Mouse (Mus musculus) forebrain, embryonic 12.5 days (tissue): ENCODE measurements around the gene BC024978. TPM values are rescaled to one million over a fixed set of nuclear protein-coding genes. Genes with fewer than 3 reads are reported as not detected.

Experiments used
- ATAC-seq: fragments of 200-750 bp; cut with Nextera tagmentation; 2 replicates; pipeline ENCODE4 v1.8.0; 2017; ENCODE audit warnings: moderate TSS enrichment; ENCODE audit not compliant: low FRiP score
- H3K27ac ChIP-seq: fragments of 300-500 bp; sonication (generic); 2 replicates; pipeline ENCODE4 v1.5.1; 2016; ENCODE audit warnings: mild to moderate bottlenecking
- H3K27me3 ChIP-seq: fragments of 300-500 bp; sonication (generic); 2 replicates; pipeline ENCODE4 v1.6.1; 2016; ENCODE audit warnings: mild to moderate bottlenecking
- H3K36me3 ChIP-seq: fragments of 300-500 bp; sonication (generic); replicated peaks from 2 replicates; pipeline ENCODE4 v1.6.1; 2016; ENCODE audit warnings: mild to moderate bottlenecking
- H3K4me1 ChIP-seq: fragments of 300-500 bp; sonication (generic); 2 replicates; pipeline ENCODE4 v1.6.1; 2016
- H3K4me2 ChIP-seq: fragments of 300-500 bp; sonication (generic); 2 replicates; pipeline ENCODE4 v1.6.1; 2016; ENCODE audit warnings: mild to moderate bottlenecking, moderate library complexity
- H3K4me3 ChIP-seq: fragments of 300-500 bp; sonication (generic); replicated peaks from 2 replicates; pipeline ENCODE4 v1.5.1; 2016; ENCODE audit warnings: mild to moderate bottlenecking
- H3K9ac ChIP-seq: fragments of 300-500 bp; sonication (generic); 2 replicates; pipeline ENCODE4 v1.6.1; 2016; ENCODE audit warnings: mild to moderate bottlenecking
- H3K9me3 ChIP-seq: fragments of 300-500 bp; sonication (generic); 2 replicates; pipeline ENCODE4 v1.6.1; 2016
- WGBS: fragments of 180-500 bp; shearing (Covaris S2); methylation state at CpG from one replicate; pipeline ENCODE4 v1.1.7; 2016; 5-methylcytosine and 5-hydroxymethylcytosine counted together
- polyA plus RNA-seq: library from polyadenylated mRNA; unstranded; fragments of >200 nt; fragmentation: Nextera tagmentation; extraction: Ambion mirVana; gene quantifications from 2 replicates; pipeline ENCODE4 v1.2.1, GENCODE M21; 2016

The BC024978 gene
- polyA plus RNA-seq: 3.9 and 4.1 TPM in 2 replicates

GRCm38 (mm10) chr7:27195681-27196611, at the start of gene BC024978, which contains the start of gene Snrpa:
Gene BC024978 (plus strand): TSS chr7:27195781.
Gene Snrpa (minus strand): TSS chr7:27196271.
- Histone ChIP-seq H3K4me1 (peaks cover 25% of the 10 kb centered on the region), H3K9ac (peak within 1 kb of the TSS; percentile 82), H3K9me3 (no peaks in the 10 kb centered on the region), H3K36me3 (peaks cover 39% of the 10 kb centered on the region), H3K4me2 (peak within 1 kb of the TSS; percentile 95), H3K27me3 (no peaks in the 10 kb centered on the region), H3K27ac (peak within 1 kb of the TSS; percentile 98), H3K4me3 (peak within 1 kb of the TSS; percentile 83)
- 1% methylated on average over 63 of the region's 64 CpGs for WGBS
- ATAC-seq: peak; percentile 99

DNA sequence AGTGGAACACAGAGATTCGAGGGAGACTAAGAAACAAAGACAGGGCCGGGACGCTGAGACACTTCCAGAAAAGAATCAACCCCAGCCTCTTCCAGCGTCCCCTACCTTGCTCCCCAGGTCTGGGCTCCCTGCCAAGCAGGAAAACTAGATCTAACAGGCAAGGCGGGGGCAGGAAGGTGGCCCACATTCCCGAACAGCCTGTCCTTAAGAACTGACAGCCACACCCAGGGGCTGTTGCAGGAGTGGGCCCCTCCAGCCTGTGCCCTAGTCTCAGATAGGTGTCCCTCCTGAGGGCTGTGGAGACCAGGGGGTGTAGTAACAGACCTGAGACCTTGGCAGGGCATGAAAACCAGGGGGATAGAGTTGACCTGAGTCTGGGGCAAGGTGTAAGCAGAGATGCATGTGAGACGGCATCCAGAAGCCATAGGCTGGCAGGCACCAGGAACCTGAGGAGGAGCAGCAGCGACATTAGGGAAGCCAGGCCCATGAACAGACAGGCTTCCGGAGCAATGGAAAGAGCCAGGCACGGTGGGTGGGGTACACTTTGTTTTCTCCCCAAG, 42.3 kb upstream of the BC024978 start, which contains the start of gene Cyp2t4:
TSS of gene Cyp2t4 (plus strand) at position 510 of the 560 bp plus-strand sequence.
- no peaks in the 10 kb centered on the region for H3K9me3 ChIP-seq
- 73% methylated on average over 10 of the region's 10 CpGs for WGBS
- H3K9ac ChIP-seq: no peak within 1 kb of the TSS
- H3K4me1 ChIP-seq: no peaks in the 10 kb centered on the region
- no peak within 1 kb of the TSS for H3K27ac ChIP-seq
- H3K36me3 ChIP-seq: peaks cover 13% of the 10 kb centered on the region
- no peaks in the 10 kb centered on the region for H3K27me3 ChIP-seq
- H3K4me2 ChIP-seq: no peak within 1 kb of the TSS
- ATAC-seq: no peak
- no peak within 1 kb of the TSS for H3K4me3 ChIP-seq

DNA sequence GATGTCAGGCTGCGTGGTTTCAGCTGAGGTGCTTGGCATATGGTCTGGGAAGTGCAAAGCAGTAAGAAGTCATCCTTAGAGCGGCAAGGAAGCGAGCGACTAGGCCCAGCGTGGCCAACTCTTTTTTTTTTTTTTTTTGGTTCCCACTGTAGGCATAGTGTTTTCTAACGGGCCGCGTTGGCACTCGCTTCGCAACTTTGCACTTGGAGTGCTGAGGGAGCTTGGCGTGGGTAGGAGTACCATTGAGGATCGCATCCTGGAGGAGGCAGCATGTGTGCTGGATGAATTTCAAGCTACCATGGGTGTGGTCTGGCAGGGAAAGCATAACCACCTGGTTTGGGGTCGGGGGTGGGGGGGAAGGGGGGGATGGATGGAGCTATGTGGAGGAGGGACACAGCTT, 39.6 kb upstream of the BC024978 start:
- no peak for ATAC-seq

GRCm38 (mm10) chr7:27158171-27158570, 37.4 kb upstream of the BC024978 start:
- peaks cover 33% of the 10 kb centered on the region for H3K4me1 ChIP-seq
- H3K9me3 ChIP-seq: no peaks in the 10 kb centered on the region
- H3K9ac ChIP-seq: no peak overlapping the region
- no peak overlapping the region for H3K4me3 ChIP-seq
- 93% methylated on average over 9 of the region's 9 CpGs for WGBS
- no peak for ATAC-seq
- H3K4me2 ChIP-seq: no peak overlapping the region
- no peaks in the 10 kb centered on the region for H3K27me3 ChIP-seq
- H3K27ac ChIP-seq: no peak overlapping the region
- peaks cover 44% of the 10 kb centered on the region for H3K36me3 ChIP-seq

More for the DNA sequence above, 39.6 kb upstream of the BC024978 start:
- no peaks in the 10 kb centered on the region for H3K9me3 ChIP-seq
- no peaks in the 10 kb centered on the region for H3K27me3 ChIP-seq
- peaks cover 12% of the 10 kb centered on the region for H3K4me1 ChIP-seq
- peaks cover 30% of the 10 kb centered on the region for H3K36me3 ChIP-seq
- H3K9ac ChIP-seq: no peak overlapping the region
- no peak overlapping the region for H3K27ac ChIP-seq
- no peak overlapping the region for H3K4me3 ChIP-seq
- WGBS: 88% methylated on average over 13 of the region's 13 CpGs
- no peak overlapping the region for H3K4me2 ChIP-seq

- H3K4me3 ChIP-seq: no peak overlapping the region
- no peak for ATAC-seq
- no peaks in the 10 kb centered on the region for H3K27me3 ChIP-seq
- no peak overlapping the region for H3K9ac ChIP-seq
- H3K4me1 ChIP-seq: peaks cover 44% of the 10 kb centered on the region
- no peak overlapping the region for H3K4me2 ChIP-seq
- WGBS: 93% methylated on average over 6 of the region's 6 CpGs
- peaks cover 54% of the 10 kb centered on the region for H3K36me3 ChIP-seq
- H3K27ac ChIP-seq: no peak overlapping the region
- no peaks in the 10 kb centered on the region for H3K9me3 ChIP-seq
Observed at GRCm38 (mm10) chr7:27159256-27159655, 36.3 kb upstream of the BC024978 start.

DNA sequence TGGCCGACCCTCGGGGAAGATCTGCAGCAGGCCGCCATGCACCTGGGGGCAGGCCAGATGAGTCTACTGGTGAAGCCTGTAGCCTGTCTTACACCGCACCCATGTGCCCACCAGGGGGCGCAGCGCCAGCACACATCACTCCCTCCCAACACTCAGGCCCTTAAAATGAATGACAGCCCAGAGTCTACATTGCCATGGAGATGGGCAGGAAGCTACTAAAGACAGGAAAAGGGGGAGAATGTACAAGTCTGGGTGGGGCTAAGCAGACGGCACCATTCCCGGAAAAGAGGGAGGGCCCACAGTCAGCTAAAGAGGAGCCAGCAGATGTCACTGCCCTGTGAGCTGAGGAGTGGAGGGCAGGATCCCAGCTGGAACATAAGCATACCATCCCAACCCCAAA, 35.7 kb upstream of the BC024978 start:
- no peak overlapping the region for H3K27ac ChIP-seq

DNA sequence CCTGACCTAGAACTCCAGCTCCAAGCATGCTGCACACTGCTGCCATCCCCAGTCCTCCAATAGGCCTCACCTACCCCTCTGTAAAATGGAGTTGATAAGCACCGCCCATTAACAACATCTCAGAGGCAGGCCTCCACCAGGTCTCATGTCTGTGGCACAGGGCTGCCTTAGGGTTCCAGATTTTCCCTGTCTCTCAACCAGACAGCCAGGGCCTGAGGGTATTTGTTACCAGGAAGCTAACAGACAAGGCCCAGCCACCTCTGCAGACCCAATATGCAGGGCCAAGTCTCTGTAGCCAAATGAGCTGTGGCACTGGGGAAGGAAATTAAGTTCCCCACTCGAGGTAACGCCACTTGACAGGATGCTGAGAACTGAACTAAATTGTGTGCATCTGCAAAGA, 34.7 kb upstream of the BC024978 start:
- Histone ChIP-seq H3K27me3 (no peaks in the 10 kb centered on the region), H3K4me2 (no peak overlapping the region), H3K4me1 (peaks cover 60% of the 10 kb centered on the region), H3K36me3 (peaks cover 65% of the 10 kb centered on the region), H3K27ac (no peak overlapping the region), H3K4me3 (no peak overlapping the region), H3K9ac (no peak overlapping the region), H3K9me3 (no peaks in the 10 kb centered on the region)
- no peak for ATAC-seq
- whole genome bisulfite sequencing: 89% methylated on average over 3 of the region's 3 CpGs

More for the DNA sequence above, 35.7 kb upstream of the BC024978 start:
- Histone ChIP-seq H3K4me2 (peak overlapping the region; percentile 27; the same call in 1 of the 2 replicates), H3K4me1 (peaks cover 50% of the 10 kb centered on the region), H3K27me3 (no peaks in the 10 kb centered on the region), H3K36me3 (peaks cover 61% of the 10 kb centered on the region), H3K4me3 (no peak overlapping the region), H3K9me3 (no peaks in the 10 kb centered on the region), H3K9ac (no peak overlapping the region)
- peak; percentile 93 for ATAC-seq
- WGBS: 21% methylated on average over 8 of the region's 8 CpGs

- no peak for ATAC-seq
- H3K4me3 ChIP-seq: no peak overlapping the region
- no peak overlapping the region for H3K9ac ChIP-seq
- H3K4me2 ChIP-seq: no peak overlapping the region
- H3K4me1 ChIP-seq: peaks cover 60% of the 10 kb centered on the region
- H3K36me3 ChIP-seq: peaks cover 65% of the 10 kb centered on the region
- no peaks in the 10 kb centered on the region for H3K9me3 ChIP-seq
- H3K27ac ChIP-seq: no peak overlapping the region
- WGBS: 94% methylated on average over 4 of the region's 4 CpGs
- no peaks in the 10 kb centered on the region for H3K27me3 ChIP-seq
Observed at GRCm38 (mm10) chr7:27161744-27162143, 33.8 kb upstream of the BC024978 start.

- Histone ChIP-seq H3K9me3 (no peaks in the 10 kb centered on the region), H3K36me3 (peaks cover 57% of the 10 kb centered on the region), H3K27ac (no peak overlapping the region; the same call in 1 of the 2 replicates), H3K4me2 (peak overlapping the region; percentile 86), H3K9ac (peak overlapping the region; percentile 76), H3K4me1 (peaks cover 69% of the 10 kb centered on the region), H3K27me3 (no peaks in the 10 kb centered on the region), H3K4me3 (peak overlapping the region; percentile 19; the same call in 1 of the 2 replicates)
- WGBS: 85% methylated on average over 5 of the region's 5 CpGs
- ATAC-seq: no peak
Observed at GRCm38 (mm10) chr7:27162780-27163449, 32.7 kb upstream of the BC024978 start.

- H3K36me3 ChIP-seq: peaks cover 51% of the 10 kb centered on the region
- 85% methylated on average over 5 of the region's 5 CpGs for WGBS
- no peak overlapping the region for H3K27ac ChIP-seq
- no peaks in the 10 kb centered on the region for H3K9me3 ChIP-seq
- H3K27me3 ChIP-seq: no peaks in the 10 kb centered on the region
- peaks cover 69% of the 10 kb centered on the region for H3K4me1 ChIP-seq
- H3K4me3 ChIP-seq: peak overlapping the region; percentile 19; the same call in 1 of the 2 replicates
- peak overlapping the region; percentile 76 for H3K9ac ChIP-seq
- no peak for ATAC-seq
- H3K4me2 ChIP-seq: peak overlapping the region; percentile 86
Observed at GRCm38 (mm10) chr7:27163450-27163805, 32.2 kb upstream of the BC024978 start.

DNA sequence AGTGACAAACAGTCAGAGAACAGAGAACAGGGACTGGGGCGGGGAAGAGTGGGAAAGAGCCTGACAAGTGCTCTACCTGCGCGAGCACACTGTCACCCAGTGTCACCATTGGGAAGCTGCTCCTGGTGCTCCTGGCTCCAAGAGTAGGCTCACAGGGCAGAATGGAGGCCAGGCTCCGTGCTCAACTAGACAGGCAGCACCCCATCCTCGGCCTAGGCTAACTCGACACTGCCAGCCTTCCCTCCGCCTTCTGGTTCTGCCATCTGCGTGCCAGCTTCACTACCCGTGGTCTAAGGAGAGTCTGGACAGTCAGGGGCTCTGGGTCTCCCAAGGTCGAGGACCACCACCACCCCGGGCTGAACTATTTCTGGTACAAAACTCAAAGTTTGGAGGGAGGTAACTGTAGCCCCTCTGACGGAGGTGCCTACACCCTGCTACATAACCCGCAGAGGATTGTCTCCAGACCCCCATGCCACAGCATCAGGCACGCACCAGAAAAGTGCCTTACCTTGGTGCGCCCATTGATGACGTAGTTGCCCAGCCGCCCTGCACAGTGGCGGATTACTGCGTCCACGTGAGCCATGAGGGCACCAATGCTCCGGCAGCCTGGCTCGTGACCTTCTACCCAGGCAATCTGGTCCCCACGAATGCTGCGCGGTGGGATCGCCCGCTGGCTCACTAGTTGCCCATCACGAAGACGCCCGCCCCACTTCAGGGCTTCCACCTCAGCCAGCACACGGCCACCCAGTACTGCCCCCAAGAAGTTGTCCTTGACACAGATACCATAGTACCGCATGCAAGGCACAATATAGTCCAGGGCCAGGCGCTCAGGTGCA, 31.3 kb upstream of the BC024978 start:
- no peaks in the 10 kb centered on the region for H3K27me3 ChIP-seq
- no peak overlapping the region for H3K27ac ChIP-seq
- no peak for ATAC-seq
- peak overlapping the region; percentile 76 for H3K9ac ChIP-seq
- H3K36me3 ChIP-seq: peaks cover 42% of the 10 kb centered on the region
- peaks cover 69% of the 10 kb centered on the region for H3K4me1 ChIP-seq
- peak overlapping the region; percentile 86 for H3K4me2 ChIP-seq
- 83% methylated on average over 33 of the region's 33 CpGs for WGBS
- H3K4me3 ChIP-seq: peak overlapping the region; percentile 73
- H3K9me3 ChIP-seq: no peaks in the 10 kb centered on the region
